Mouse (Mus musculus) frontal cortex, postnatal 10 days (tissue): ENCODE results near the gene Kif27.
"Not testable (repeated sequence)": the region's sequence is repeated elsewhere in the genome, so short reads cannot be mapped to it uniquely, and the experiment has no call there.

Experiments
- DNase-seq, 2 experiments: peaks; one replicate each; pipeline ENCODE4 v3.0.0; 2022; ENCODE audit warnings: low spot score in 2 of 2, mixed read lengths in 1 of 2

The Kif27 gene

DNA sequence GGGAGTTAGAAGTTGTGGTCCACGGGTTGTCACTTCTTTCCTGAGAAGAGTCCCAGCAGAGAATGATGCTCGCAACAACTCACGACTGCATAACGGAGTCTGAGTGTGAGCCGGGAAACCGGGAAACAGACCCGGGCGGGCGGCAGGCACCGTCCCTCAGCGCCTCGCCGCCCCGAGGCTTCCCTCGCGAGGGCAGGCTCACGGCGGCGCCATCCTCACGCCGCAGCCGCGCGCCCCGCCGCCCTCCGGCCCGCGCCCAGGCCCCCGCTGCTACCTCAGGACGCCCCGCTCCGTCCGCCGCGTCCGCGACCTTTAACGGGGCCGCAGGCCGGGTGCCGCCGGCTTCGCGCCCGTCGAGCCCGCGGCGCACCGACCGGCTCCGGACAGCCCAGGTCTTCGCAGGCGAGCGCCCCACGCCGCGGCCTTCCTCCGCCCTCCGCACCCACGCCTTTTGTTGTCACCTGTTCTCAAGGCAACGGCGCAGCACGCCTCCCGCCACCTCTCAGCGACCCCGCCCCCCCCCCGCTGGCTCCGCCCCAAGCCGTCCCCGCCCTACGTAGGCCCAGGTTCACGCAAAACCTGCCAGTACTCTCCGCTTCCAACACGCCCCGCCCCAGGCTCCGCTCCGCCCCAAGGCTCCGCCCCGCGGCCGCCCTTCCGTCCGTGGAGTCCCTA lies at the start of gene Kif27:
Kif27 (minus strand) TSS at position 494 of the 675 bp plus-strand sequence.
- peak; percentile 20 to 43 for DNase-seq

DNA sequence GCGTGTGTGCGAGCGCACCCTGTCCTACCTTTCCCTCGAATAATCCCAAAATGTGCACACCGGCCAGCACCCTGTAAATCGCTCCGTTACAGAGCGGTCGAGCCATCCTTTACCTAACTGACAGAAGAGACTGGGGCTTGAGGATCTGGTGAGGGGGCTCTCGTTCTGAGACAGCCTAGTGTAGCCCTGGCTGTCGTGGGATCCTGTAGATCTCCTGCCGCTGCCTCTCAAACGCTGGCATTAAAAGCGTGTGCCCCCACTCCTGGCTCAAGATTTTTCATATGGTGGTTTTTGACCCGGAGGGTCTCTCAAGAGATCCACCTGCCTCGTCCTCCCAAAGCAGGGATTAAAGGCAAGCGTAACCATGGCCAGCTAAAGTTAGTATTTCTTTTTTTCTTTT lies 44.3 kb upstream of the Kif27 start, which contains the start of gene Hnrnpk:
Hnrnpk (minus strand) TSS at position 101 of the 400 bp plus-strand sequence.
- DNase-seq, result not testable (repeated sequence)

DNA sequence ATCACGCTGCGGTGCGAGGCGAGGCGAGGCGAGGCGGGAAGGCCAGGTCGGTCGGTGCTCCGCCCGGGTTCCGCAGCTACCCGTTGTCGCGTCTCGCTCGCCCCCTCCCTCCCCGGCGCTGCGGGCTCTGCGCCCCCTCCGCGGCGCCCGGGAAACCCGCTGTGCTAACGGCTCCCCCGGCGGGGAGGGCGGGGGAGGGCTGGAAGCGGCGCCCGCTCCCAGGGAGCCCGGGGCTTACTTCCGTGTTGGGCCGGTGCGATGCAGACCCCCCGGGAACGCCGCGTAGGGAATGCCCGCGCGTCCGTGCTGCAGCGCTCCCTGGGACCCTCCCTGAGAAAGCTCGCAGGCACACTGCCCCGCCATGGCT lies 43.8 kb upstream of the Kif27 start:
- DNase-seq, result no peak

DNA sequence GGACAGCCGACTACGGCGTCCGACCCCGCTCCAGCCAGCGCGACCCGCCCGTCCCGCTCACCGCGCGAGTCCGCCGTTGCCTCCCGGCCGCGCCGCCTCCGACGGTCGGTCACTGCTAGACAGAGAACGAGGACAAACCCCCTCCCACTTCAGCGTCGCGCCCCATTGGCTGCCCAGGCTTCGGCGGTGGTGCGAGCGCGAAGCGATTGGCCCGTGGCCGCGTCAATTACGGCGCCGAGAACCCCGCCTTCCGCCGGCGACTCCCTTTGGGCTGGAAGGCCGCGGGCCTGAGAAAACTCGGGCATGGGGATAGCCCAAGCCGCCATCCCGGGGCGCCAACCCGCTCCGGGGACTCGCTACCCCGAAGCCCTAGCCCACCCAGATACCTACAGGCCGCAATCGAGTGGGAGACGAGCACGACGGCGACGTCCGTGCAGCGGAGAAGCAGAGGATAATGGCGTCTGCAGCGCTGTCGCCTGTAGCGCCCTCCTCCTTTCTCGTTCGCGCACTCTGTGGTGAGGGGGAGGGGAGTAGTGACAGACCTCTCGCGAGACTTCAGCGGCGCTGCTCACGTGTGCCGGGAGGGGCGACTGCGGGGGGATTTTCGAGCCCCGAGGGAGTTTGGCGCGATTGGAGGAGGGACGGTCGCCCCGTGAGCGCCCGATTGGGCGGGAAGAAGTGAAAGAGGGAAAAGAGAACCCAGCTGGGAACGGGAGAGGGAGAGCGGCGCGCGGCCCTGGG lies 43.3 kb upstream of the Kif27 start, which contains the start of gene Rmi1:
Rmi1 (plus strand) TSS at position 246 of the 741 bp plus-strand sequence.
- DNase-seq, result peak; percentile 93 to 97

DNA sequence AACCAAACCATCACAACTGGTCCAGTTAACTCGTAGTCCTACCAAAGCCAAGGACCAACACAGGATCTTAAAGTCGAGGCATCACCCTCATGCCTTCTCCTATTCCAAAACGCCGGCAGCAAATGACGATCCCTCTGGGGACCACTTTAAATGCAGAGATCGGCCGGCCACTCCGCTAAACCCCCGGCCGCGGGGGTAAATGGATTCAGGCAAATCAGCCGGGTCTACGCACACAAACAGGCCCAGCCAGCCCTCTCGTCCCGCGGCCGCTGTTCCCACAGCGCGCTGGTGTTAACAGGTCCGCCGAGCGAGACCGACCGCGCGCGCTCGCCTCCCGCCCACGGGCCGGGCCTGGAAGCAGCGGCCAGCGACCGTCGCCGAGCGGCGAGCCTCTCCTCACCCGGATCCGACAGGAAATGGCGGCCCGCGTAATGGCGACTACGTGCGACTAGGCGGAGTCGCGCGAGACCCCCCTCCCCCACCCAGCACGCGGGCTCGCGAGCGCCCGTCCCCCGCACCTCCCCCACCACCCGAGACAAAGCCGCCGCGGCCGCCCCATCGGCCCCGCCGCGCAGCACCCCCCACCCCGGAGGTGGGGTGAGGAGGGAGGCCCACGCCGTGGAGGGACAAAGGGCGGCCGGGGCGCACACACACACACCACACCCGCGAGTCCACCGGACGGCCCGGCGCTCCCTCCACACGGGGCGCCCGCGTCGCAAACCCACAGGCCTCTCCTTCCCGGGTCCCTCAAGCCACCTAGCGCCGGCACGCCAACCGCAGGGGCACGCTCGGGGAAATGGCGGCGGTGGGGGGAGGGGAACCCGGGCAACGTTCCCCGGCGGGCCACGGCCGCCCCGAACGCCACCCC lies 42.4 kb upstream of the Kif27 start:
- peak; percentile 65 to 78 for DNase-seq

DNA sequence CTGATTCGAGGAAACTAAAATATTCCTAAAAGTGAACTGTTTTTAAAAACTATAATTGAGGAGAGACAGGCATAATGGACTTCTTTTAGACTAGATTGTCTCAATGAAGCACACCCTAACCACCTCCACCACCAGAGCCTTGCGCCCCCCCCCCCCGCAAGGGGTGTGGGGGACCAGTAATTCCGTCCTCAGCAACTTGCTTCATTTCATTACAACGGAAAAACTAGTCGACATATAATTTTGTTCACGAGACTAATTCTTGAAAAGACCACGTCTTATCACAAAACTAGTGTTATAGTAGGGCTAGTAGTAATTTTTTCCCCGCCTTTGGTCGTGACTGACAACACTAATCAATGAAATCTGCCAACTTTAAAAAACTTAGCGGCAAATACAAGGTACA lies 41.7 kb upstream of the Kif27 start:
- no peak for DNase-seq

DNA sequence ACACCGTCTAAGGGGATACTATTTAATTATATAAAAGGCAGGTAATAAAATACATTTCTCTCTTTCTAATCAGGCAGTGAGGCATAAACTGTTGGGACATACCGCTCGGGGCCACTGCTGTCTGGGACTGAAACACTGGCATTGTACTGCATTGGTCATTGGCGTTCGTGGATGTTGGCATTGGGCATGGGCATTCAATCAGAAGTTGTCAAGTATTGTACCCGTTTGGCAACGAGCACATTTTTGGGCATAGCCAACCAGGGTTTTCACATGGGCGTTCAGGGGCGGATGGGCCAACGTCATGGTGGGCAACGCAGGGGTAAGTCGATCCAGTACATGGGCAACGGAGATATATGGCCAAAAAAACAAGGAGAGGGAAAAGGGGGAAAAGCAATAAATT lies 38.7 kb upstream of the Kif27 start:
- DNase-seq, result no peak

DNA sequence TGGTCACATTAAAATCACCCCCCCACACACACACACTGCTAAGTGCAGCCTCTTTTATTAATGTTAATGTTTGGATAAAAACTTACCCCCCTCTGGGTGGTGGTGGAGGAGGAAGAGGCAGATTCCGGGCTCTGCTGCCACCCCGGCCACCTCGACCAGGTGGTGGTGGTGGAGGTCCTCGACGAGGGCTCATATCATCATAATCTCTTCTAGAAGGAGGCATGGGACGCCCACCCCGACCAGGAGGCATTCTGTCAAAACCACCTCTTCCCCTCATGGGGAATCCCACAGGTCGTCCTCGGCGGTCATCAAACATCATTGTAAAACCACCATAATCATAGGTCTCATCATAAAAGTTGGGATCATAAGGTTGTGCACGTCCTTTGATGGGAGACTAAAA lies 35.5 kb upstream of the Kif27 start:
- DNase-seq, result not testable (repeated sequence)

DNA sequence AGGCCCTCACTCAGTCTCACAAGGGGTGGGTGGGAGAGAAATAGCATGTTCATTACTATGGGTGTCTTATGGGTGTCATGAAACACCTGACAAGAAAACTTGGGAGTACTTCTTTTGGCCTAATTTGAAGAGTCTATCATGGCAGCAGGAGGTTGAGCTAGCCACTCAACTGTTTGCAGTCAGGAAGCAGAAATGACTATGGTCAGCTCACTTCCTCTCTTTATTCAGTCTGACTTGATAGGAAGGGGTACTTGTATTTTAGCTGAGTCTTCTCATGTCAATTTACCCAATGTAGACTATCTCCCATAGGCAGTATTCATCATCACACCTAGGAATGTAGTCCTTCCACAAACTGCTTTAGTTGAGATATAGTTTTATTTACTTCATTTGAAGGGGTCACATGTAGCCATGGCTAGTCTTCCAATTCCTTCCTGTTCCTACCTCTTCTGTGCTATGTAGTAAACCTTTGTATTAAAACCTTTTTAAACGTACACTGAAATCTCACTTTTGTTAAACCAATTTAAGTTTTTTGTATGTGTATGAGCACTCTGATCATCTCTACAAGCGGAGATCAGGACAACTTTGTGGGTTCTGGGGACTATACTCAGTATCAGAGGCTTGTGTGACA lies 30.5 kb upstream of the Kif27 start:
- no peak for DNase-seq

DNA sequence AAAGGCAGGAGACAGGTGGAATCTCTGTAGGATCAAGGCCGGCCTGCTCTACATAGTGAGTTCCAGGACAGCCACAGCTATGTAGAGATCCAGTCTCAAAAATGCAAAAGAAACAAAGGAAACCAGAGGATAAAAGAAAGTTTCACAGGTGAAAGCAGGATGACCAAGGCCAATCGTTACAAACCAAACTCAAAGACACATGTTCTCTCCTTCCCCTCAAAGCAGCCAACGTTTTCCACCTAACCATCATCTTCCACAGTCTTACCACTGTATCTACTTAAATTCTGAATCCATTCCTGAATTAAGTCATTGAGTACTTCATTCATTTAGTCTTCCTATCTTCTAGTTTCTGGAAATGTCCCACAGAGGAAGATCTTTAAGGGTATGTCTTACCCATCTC lies 29.5 kb upstream of the Kif27 start:
- no peak for DNase-seq

DNA sequence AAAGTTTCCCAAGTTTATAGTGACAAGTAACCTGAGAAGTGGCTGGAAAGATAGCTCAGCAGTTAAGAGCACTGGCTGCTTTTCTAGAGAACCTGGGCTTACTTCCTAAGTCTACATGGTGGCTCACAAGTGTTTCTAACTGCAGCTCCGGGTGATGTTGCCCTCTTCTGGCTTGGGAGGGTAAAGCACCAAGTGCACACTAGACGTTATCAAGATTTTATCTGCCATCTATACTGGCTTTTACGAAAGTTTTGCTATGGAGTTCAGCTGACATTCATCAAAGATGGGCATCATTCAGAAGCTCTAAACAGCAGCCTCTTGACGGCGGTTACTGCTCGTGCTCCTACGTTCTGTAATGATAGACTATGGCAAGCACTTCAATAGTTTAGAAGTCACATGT lies 29.0 kb upstream of the Kif27 start:
- peak; percentile 52 to 68 for DNase-seq

DNA sequence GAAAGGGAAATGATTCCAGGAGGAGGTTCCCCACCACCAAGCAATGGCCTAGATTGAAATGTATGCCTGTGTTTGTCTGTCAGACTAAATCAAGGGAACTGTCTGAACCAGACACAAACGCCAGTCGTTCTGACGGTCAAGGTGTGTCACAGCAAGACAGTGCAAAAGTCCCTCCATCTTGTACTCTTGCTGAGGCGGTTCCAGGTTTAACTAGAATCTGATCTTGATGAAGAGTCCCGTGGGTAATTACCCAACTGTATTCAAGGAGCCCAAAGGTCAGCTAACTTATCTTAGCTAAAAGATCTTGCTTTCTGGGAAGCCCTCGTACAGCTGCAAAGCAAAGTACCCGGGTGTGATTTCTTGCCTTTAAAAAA lies 26.6 kb upstream of the Kif27 start:
- DNase-seq, result no peak

DNA sequence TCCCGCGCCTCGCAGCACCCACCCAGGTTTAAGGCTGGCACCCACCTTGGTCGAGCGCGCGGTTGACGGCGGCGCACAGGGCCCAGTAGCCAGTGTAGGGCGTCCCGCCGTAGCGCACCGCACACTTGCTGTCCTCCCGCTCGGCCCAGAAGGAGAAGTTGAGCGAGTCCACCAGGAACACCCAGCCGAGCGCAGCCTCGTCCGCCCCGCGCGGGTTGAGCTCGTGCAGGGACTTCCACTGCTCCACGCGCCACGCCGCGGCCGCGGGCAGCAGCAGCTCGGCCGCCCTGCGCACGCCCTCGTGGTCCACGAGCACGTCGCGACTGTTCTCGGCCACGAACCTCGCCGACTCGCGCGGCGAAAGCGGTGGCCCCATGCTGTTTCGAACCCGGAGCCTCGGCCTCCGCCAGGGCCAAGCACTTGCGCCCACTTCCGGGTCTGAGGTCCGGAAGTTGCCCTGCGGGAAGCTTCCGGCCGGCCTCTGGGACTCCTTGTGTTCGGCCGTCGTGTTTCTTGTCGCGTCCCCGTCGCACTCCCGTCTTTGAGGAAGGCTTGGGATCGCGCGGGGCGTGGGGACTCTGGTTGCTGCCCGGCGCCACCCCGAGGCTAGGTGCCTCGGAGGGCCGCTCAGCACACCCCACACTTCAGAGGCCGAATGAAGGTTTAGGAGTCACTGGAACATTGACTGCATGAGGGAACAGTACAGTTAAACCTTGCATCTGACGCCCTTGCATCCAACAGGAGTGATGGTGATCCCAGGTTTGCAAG lies 26.0 kb upstream of the Kif27 start, which contains the start of gene 2210016F16Rik:
2210016F16Rik (minus strand) TSS at position 447 of the 768 bp plus-strand sequence.
- peak in 1 of 2 experiments; percentile 43 for DNase-seq

DNA sequence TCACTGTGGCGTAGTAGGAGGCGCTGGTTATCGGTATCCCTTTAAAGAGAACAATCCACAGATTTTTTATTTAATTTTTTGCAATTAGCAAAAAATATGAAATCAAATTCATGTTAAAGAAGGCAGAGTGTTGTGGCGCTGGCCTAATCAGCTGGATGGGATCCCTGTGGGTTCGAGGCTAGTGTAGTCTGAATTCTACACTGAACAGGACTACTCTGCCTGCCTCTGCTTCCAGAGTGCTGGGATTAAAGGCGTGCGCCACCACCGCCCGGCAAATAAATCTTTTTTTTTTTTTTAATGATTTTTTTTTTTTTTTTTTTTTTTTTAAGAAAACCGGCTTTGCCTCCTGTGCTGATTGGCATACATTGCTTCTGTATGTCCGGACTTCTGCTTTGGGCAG lies 25.4 kb upstream of the Kif27 start:
- DNase-seq, result no peak

DNA sequence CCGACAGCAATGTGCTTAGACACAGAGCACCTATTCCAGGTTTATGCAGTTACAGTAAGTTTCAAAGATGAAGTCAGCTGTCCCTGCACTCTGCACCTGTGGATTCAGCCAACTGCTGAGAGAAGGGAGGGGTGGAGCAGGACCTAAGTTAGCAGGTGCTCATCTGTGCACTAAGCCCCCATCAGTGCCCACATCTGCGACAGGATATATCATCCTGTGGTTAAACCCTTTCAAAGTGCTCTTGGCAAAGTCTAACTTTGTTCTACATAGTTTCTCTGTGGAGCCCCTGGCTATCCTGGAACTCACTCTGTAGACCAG lies 14.2 kb upstream of the Kif27 start:
- no peak for DNase-seq

DNA sequence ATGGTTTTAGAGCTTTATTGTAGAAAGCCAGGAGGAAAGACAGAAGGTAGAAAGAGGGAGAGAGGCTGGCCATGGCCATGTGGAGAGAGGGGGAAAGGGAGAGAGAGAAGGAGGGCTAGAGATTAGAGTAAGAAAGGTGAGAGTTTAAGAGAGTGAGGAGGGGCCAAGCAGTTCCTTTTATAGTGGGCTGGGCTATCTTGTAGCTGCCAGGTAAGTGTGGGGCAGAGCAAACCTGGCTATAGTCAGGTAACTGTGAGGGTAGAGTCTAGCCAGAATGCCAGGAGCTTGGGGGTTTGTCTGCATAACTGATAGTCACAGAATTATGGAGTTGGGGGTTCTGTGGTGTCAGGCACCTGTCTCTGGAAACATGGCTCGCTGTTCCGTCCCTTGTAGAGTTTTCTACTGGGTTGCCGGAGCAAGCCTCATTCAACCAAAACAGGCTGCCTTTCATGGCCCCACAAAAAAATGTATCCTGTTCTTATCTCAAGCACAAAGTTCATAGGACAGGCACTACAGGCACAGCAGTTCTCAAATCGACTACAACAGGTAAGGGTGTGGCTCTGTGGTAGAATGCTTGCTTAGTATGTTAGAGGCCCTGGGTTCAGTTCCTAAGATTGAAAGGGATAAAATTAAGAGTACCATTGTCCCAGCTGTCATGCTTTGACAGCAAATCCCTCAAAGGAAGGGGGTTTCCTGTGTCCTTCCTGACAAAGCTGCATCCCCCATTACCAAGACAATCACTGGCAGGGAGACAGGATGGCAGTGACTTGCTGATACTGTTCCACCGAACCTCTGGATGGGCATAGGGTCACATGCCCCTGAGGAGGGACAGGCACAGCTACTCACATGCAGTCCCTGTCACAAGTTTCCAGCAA lies 13.6 kb upstream of the Kif27 start:
- no peak for DNase-seq

DNA sequence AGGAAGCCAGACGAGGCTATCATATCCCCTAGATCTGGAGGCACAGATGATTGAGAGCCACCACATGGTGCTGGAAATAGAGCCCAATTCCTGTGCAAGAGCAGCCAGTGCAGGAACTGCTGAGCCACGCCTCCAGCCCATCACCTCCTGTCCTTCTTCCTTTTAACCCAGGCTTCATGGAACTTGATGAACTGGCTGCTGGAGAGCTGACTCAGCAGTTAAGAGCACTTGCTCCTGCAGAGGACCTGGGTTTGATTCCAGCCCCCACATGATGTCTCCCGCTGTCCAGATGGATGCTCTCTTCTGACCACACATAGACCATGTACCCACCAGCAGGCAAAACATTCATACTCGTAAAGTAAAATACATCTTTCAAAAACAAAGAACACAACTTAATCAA lies 9.9 kb upstream of the Kif27 start:
- no peak for DNase-seq

DNA sequence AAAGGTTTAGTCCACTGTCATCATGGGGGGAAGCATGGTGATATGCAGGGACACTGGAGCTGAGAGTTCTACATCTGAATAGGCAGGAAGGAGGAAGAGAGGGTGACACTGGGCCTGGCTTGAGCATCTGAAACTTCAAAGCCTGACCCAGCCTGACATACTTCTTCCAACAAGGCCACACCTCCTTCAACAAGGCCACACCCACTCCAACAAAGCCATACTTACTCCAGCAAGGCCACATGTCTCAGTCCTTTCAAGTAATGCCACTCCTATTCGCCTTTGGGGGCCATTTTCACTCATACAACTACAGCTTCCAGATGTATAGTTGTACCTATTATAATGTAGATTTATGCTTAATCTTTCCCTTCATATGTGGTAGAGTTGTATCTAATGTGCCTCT lies 8.7 kb upstream of the Kif27 start:
- no peak for DNase-seq

DNA sequence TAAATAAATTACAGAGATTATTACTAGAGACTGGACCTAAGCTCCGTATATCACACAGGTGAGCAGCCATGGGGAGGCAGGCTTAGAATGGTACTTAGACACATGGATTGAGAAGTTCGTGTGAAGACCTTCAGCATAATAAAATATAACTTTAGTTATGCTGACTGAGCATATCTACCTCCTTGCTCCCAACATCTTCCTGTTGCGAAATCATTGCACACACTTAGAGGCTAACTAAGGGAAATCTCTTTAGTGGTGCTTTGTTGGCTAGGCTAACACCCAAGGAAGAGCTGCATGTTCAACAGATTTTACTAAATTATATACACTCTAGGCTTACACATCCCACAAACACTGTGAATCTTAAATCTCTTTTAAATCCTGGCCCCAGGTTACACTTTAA lies 7.5 kb upstream of the Kif27 start:
- DNase-seq, result no peak

DNA sequence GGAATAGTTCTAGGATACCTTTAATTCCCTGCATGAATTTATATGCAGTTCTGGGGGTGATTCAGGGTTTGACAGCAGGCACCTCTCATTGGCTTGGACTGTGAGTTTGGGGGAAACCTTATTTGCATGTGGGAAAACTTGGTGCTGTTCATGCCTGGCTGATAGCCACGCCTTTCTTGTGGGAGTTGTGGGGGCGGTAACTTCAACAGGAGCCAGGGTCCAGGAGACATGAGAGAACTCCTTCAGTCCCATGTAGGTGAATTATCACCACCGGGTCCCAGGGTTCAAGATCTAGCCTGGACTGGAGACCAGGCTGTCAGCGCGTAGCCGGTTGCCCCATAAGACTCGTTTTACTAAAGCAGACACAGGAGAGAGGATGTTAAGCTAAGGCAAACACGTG lies 6.3 kb upstream of the Kif27 start:
- not testable (repeated sequence) for DNase-seq
